Mouse (Mus musculus): ENCODE measurements around the gene Fndc3b. TPM values are rescaled to one million over a fixed set of nuclear protein-coding genes. Genes with fewer than 3 reads are reported as not detected.

Gene Fndc3b
- polyA plus RNA-seq, 1 experiment from 2014 or later, result 29.0 TPM

DNA sequence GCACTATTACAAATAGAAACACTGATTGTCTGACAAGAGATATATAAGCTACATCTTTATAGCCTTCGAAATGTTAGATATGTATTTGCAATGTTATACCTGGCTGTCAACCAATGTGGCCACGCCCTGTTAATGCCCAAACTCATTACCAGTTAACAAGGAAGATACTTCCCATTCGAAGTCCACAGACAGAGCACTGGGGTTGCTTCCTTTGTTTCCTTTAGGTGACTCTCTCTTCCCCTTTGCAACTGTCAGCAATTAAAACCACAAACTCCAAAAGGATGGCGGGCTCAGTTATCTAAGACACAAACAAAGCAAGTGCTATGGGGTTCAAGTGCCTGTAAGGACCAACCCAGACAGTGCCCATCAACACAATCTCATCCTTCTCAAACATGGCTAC, 43.8 kb downstream of the Fndc3b start:
- Histone ChIP-seq H3K27ac (replicated peaks in 1 of 2; ENCODE audit: control insufficient read depth in 1 of 2, insufficient read depth in 1 of 2, low read depth in 2 of 2, low read length in 2 of 2) (no peak overlapping the region), H3K4me3 (ENCODE audit: control insufficient read depth in 1 of 2, insufficient read depth in 1 of 2, low read depth in 1 of 2, low read length in 2 of 2) (no peak overlapping the region), H3K9me3 (ENCODE audit: control insufficient read depth, low read length) (no peaks in the 10 kb centered on the region), H3K4me2 (ENCODE audit: low read length) (no peak overlapping the region), H3K9ac (ENCODE audit: low read length) (no peak overlapping the region), H3K4me1 (ENCODE audit: control insufficient read depth in 2 of 2, insufficient read depth in 2 of 2, low read length in 2 of 2) (peaks cover 29 to 85% of the 10 kb centered on the region in 2 experiments), H3K27me3 (ENCODE audit: control insufficient read depth, insufficient read depth, low read length) (no peaks in the 10 kb centered on the region), H3K36me3 (ENCODE audit: control insufficient read depth, insufficient read depth, low read length) (0 out of 2 replicates have a peak, but pooled peaks cover 3% of the 10 kb centered on the region)
- no peak for ATAC-seq (ENCODE audit: insufficient number of reproducible peaks, insufficient read depth, low FRiP score, low read depth)
- WGBS, result 78% methylated on average over 4 of the region's 4 CpGs

DNA sequence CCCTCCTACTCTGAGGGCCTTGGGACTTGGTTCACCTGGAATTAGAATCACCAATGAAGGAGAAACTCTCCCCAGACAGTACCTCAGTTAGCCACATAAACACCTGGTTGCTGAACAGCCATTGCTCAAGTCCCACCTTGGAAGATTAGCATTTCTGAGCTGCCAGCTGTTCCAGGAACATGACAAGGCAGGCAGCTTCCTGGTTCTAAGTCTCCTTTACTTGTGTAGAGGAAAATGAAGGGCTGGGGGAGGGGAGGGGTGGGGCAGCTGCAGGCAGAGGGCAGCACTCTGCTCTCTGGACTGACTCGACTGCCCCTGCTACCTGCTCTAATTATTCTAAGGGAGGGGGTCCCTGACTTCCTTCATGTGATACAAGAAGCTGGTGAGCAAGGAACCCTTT, 45.8 kb downstream of the Fndc3b start:
- H3K4me3 ChIP-seq (ENCODE audit: control insufficient read depth in 1 of 2, insufficient read depth in 1 of 2, low read depth in 1 of 2, low read length in 2 of 2), result no peak overlapping the region
- peaks cover 20 to 72% of the 10 kb centered on the region in 2 experiments for H3K4me1 ChIP-seq (ENCODE audit: control insufficient read depth in 2 of 2, insufficient read depth in 2 of 2, low read length in 2 of 2)
- peak overlapping the region in 1 of 2 experiments; percentile 39; a peak in 2 of 4 replicates for H3K27ac ChIP-seq (replicated peaks in 1 of 2; ENCODE audit: control insufficient read depth in 1 of 2, insufficient read depth in 1 of 2, low read depth in 2 of 2, low read length in 2 of 2)
- H3K36me3 ChIP-seq (ENCODE audit: control insufficient read depth, insufficient read depth, low read length), result 0 out of 2 replicates have a peak, but pooled peaks cover 3% of the 10 kb centered on the region
- WGBS, result 5% methylated on average over 1 of the region's 1 CpGs
- no peaks in the 10 kb centered on the region for H3K9me3 ChIP-seq (ENCODE audit: control insufficient read depth, low read length)
- H3K27me3 ChIP-seq (ENCODE audit: control insufficient read depth, insufficient read depth, low read length), result no peaks in the 10 kb centered on the region
- ATAC-seq (ENCODE audit: insufficient number of reproducible peaks, insufficient read depth, low FRiP score, low read depth), result no peak
- H3K9ac ChIP-seq (ENCODE audit: low read length), result 0 out of 2 replicates have a peak overlapping the region, but pooled peaks have one; percentile 7
- H3K4me2 ChIP-seq (ENCODE audit: low read length), result no peak overlapping the region; the same call in 1 of the 2 replicates

DNA sequence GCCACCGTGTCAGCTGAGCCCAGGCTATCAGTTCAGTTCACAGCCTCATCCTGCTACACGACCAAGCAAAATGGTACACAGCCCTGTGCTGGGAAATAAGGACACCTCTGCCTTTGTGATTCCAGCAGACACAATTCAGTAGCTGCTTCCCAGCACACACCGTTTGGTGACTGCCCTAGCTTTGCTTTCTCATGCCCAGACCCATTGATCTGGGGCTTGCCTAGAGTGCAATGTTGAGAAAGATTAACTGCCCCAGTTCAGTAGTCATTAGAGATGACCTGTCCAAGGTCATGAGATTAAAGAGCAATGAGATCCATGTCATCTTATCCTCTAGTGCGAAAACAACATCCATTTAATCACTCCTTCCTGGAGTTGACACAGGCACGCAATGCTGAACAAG, 47.9 kb downstream of the Fndc3b start:
- H3K36me3 ChIP-seq (ENCODE audit: control insufficient read depth, insufficient read depth, low read length), result no peaks in the 10 kb centered on the region
- 26% methylated on average over 5 of the region's 5 CpGs for WGBS
- ATAC-seq (ENCODE audit: insufficient number of reproducible peaks, insufficient read depth, low FRiP score, low read depth), result no peak
- H3K4me1 ChIP-seq (ENCODE audit: control insufficient read depth in 2 of 2, insufficient read depth in 2 of 2, low read length in 2 of 2), result peaks cover 17 to 61% of the 10 kb centered on the region in 2 experiments
- H3K4me2 ChIP-seq (ENCODE audit: low read length), result no peak overlapping the region
- H3K27ac ChIP-seq (replicated peaks in 1 of 2; ENCODE audit: control insufficient read depth in 1 of 2, insufficient read depth in 1 of 2, low read depth in 2 of 2, low read length in 2 of 2), result peak overlapping the region; percentile 62 to 69
- H3K4me3 ChIP-seq (ENCODE audit: control insufficient read depth in 1 of 2, insufficient read depth in 1 of 2, low read depth in 1 of 2, low read length in 2 of 2), result no peak overlapping the region
- H3K9ac ChIP-seq (ENCODE audit: low read length), result no peak overlapping the region
- no peaks in the 10 kb centered on the region for H3K27me3 ChIP-seq (ENCODE audit: control insufficient read depth, insufficient read depth, low read length)
- H3K9me3 ChIP-seq (ENCODE audit: control insufficient read depth, low read length), result no peaks in the 10 kb centered on the region

DNA sequence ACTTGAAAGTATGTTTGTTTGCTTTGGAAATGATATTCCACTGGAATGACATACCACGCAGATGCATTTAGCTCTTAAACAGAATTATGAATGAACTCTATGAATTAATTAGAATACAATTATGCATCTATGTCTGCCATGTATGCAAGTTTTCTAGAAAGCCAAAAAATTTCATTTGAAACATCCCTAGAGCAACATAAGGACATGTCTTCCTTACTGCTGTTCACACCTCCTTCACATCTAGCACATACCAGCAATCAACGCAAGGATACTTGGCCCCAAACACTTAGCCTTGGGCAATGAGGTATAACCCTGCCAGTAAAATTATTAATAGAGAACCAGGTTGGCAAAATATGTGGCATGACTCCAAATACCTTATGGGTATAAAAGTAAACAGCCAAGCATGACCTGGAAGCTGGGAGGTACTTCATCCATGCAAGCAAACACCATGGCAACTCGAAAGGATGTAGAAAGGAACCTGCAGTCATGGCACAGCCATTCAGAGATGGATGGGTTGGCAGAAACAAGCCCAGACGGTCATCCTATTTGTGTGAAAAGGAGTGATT, 52.8 kb downstream of the Fndc3b start:
- Histone ChIP-seq H3K9me3 (ENCODE audit: control insufficient read depth, low read length) (no peaks in the 10 kb centered on the region), H3K9ac (ENCODE audit: low read length) (no peak overlapping the region), H3K4me2 (ENCODE audit: low read length) (no peak overlapping the region), H3K4me3 (ENCODE audit: control insufficient read depth in 1 of 2, insufficient read depth in 1 of 2, low read depth in 1 of 2, low read length in 2 of 2) (no peak overlapping the region), H3K27me3 (ENCODE audit: control insufficient read depth, insufficient read depth, low read length) (no peaks in the 10 kb centered on the region), H3K27ac (replicated peaks in 1 of 2; ENCODE audit: control insufficient read depth in 1 of 2, insufficient read depth in 1 of 2, low read depth in 2 of 2, low read length in 2 of 2) (peak overlapping the region in 1 of 2 experiments; percentile 87; a peak in 1 of 4 replicates), H3K4me1 (ENCODE audit: control insufficient read depth in 2 of 2, insufficient read depth in 2 of 2, low read length in 2 of 2) (peaks cover 36 to 75% of the 10 kb centered on the region in 2 experiments), H3K36me3 (ENCODE audit: control insufficient read depth, insufficient read depth, low read length) (no peaks in the 10 kb centered on the region)
- 78% methylated on average over 4 of the region's 4 CpGs for WGBS
- no peak for ATAC-seq (ENCODE audit: insufficient number of reproducible peaks, insufficient read depth, low FRiP score, low read depth)

DNA sequence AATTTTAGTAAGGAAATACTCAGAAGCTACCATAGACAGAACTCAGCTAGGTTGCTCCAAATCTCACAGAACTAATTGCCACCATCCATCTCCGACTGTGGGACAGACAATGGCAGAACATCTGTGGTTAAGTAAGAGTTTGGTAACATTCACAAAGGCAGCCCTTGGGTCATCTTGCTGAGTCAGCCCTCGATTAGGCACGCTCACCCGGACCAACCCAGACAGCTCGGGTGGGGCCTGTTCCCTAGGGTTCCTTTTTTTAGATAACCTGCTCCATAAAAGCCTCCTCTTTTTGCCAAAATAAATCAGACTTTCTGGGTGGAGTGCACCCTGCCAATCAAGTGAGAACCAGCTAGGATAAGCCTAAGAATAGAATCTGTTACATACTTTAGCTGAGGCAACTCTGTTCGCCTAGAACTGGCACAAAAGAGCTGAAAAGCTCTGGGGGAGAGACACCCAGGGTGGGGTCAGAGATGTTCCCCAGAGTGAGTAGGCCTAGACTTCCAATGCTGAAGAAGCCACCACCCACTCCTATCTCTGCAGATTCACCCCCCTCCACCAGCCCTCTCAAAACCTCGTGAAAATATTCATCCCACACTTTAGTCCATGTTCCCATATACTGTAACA, 54.2 kb downstream of the Fndc3b start:
- Histone ChIP-seq H3K4me1 (ENCODE audit: control insufficient read depth in 2 of 2, insufficient read depth in 2 of 2, low read length in 2 of 2) (peaks cover 38 to 79% of the 10 kb centered on the region in 2 experiments), H3K27me3 (ENCODE audit: control insufficient read depth, insufficient read depth, low read length) (no peaks in the 10 kb centered on the region), H3K9me3 (ENCODE audit: control insufficient read depth, low read length) (no peaks in the 10 kb centered on the region), H3K4me2 (ENCODE audit: low read length) (peak overlapping the region; percentile 28), H3K9ac (ENCODE audit: low read length) (peak overlapping the region; percentile 18; the same call in 1 of the 2 replicates), H3K4me3 (ENCODE audit: control insufficient read depth in 1 of 2, insufficient read depth in 1 of 2, low read depth in 1 of 2, low read length in 2 of 2) (no peak overlapping the region), H3K36me3 (ENCODE audit: control insufficient read depth, insufficient read depth, low read length) (no peaks in the 10 kb centered on the region), H3K27ac (replicated peaks in 1 of 2; ENCODE audit: control insufficient read depth in 1 of 2, insufficient read depth in 1 of 2, low read depth in 2 of 2, low read length in 2 of 2) (peak overlapping the region; percentile 56 to 87)
- WGBS, result 12% methylated on average over 7 of the region's 7 CpGs
- peak; percentile 4; the same call in 1 of the 2 replicates for ATAC-seq (ENCODE audit: insufficient number of reproducible peaks, insufficient read depth, low FRiP score, low read depth)

DNA sequence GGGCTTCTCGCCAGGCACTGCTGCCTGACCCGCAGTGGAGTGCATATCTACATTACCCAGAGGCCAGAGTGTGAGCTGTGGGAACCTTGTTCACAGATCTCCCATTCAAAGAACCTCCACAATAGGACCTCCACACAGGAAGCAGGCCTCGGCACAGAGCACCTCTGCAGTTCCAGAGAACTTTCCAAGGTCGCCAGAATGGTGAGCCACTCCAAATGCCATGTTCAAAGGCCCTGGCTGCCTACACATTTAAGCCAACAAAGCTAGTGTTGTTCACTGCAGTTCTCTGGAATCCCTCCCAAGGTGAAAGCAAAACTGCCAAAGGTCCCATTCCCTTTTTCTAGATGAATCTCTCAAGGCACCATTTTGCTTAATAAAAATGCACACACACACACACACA, 55.4 kb downstream of the Fndc3b start:
- Histone ChIP-seq H3K27me3 (ENCODE audit: control insufficient read depth, insufficient read depth, low read length) (no peaks in the 10 kb centered on the region), H3K4me2 (ENCODE audit: low read length) (peak overlapping the region; percentile 13), H3K4me1 (ENCODE audit: control insufficient read depth in 2 of 2, insufficient read depth in 2 of 2, low read length in 2 of 2) (peaks cover 40 to 83% of the 10 kb centered on the region in 2 experiments), H3K27ac (replicated peaks in 1 of 2; ENCODE audit: control insufficient read depth in 1 of 2, insufficient read depth in 1 of 2, low read depth in 2 of 2, low read length in 2 of 2) (peak overlapping the region; percentile 73 to 87), H3K4me3 (ENCODE audit: control insufficient read depth in 1 of 2, insufficient read depth in 1 of 2, low read depth in 1 of 2, low read length in 2 of 2) (no peak overlapping the region), H3K9ac (ENCODE audit: low read length) (peak overlapping the region; percentile 5; the same call in 1 of the 2 replicates), H3K9me3 (ENCODE audit: control insufficient read depth, low read length) (no peaks in the 10 kb centered on the region), H3K36me3 (ENCODE audit: control insufficient read depth, insufficient read depth, low read length) (no peaks in the 10 kb centered on the region)
- WGBS, result 12% methylated on average over 4 of the region's 4 CpGs
- ATAC-seq (ENCODE audit: insufficient number of reproducible peaks, insufficient read depth, low FRiP score, low read depth), result no peak

DNA sequence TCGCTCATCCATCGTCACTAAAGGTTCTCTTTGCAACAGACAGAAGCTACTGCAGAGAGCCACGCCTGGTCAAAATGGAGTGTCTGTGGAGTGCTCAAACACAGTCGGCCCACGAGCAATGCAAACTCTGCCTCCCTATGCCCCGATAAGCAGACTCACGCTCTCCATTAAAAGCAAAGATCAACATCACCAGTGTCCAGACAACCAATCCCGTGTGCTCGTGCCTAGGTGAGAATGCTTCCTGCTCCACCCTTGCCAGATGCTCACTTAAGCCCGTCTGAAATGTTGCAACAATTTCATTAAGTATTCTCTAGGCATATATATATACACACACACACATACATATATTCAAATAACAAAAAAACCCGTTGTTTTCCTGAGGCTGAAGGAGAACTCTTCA, 56.1 kb downstream of the Fndc3b start:
- Histone ChIP-seq H3K4me2 (ENCODE audit: low read length) (0 out of 2 replicates have a peak overlapping the region, but pooled peaks have one; percentile 13), H3K4me1 (ENCODE audit: control insufficient read depth in 2 of 2, insufficient read depth in 2 of 2, low read length in 2 of 2) (peaks cover 43 to 87% of the 10 kb centered on the region in 2 experiments), H3K9me3 (ENCODE audit: control insufficient read depth, low read length) (no peaks in the 10 kb centered on the region), H3K9ac (ENCODE audit: low read length) (no peak overlapping the region; the same call in 1 of the 2 replicates), H3K27me3 (ENCODE audit: control insufficient read depth, insufficient read depth, low read length) (no peaks in the 10 kb centered on the region), H3K4me3 (ENCODE audit: control insufficient read depth in 1 of 2, insufficient read depth in 1 of 2, low read depth in 1 of 2, low read length in 2 of 2) (no peak overlapping the region), H3K36me3 (ENCODE audit: control insufficient read depth, insufficient read depth, low read length) (no peaks in the 10 kb centered on the region), H3K27ac (replicated peaks in 1 of 2; ENCODE audit: control insufficient read depth in 1 of 2, insufficient read depth in 1 of 2, low read depth in 2 of 2, low read length in 2 of 2) (peak overlapping the region; percentile 73 to 87; a peak in 3 of 4 replicates)
- 75% methylated on average over 11 of the region's 11 CpGs for WGBS
- no peak for ATAC-seq (ENCODE audit: insufficient number of reproducible peaks, insufficient read depth, low FRiP score, low read depth)
